Mouse (Mus musculus): Measurements from ENCODE around the gene Cspg4.
A peak's percentile ranks its signal among the peaks of the same experiment; 100 is the strongest.

Gene Cspg4

GRCm38 (mm10) chr9:56864216-56864729 lies 560 bp upstream of the Cspg4 start, which contains the start of gene Odf3l1:
Gene Odf3l1 (minus strand): TSS chr9:56864679.
- DNase-seq (ENCODE audit: low spot score): no peak

DNA sequence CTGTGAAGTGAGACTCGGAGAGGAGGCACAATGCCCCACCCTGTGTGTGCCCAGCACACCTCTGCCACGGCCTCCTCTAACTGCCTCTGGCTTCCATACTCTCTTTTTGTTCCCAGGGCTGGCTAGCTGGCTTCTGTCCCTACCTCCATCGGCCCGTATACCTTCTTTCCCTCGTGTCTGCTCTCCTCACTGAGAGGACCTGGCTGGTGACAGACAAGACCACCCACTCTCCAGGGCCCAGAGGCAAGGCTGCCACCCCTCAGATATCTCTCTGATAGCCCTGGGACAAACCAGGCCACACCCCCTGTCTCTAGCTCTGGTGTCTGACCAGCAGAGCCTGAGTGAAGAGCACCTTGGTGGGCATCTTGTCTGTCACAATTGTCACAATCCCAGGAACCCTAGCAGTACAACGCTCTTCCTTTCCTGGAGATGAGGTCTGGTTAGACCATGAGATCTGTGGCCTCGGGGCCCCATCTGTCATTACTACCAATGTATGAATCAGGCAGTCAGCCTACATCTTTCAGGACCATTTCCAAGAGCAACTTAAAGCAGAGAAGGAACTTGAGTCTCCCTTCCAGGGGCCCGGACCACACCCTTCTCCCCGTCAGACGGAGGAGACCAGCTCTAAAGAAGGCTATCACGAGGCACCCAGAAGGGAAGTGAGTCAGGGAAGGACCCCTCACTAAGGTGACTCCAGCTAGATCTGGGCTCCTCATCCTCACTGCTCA lies 1.0 kb downstream of the Cspg4 start:
- DNase-seq (ENCODE audit: low spot score): no peak

DNA sequence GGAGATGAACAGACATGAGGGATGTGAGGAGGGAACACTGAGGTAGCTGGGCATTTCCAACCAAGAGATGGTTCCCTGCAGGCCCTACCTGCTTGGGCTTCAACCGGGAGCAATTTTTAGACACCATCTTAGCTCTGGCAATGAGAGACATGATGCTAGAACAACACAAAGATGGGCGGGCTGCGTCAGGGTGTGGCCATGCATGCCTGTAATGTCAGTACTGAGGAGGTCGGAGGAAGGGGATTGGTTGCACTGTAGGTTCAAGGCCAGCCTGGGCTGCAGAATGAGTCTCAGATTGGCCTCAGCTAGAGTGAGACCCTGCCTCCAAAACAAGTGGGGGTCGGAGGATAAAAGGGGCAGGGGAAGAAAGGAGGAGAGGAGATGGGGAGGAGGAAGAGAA lies 1.6 kb downstream of the Cspg4 start:
- no peak for DNase-seq (ENCODE audit: low spot score)

DNA sequence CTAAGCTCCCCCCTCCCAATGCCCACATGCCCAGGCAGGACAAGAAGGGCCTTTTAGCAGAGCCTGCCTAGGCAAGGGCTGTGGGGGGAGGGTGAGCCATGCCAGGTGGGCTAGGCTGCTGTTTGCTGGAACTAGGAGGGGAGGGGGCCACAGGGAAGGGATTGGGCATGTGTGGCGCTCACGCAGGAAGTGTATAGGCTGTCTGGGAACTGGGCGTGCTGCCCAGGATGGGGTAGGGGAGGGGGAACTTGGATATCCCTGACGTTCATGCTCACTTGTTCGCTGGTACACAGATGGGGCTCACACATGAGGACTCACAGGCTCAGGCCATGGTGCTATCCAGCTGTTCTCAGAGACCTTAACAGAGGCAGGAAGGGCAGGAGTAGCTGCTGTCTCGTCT lies 3.5 kb downstream of the Cspg4 start:
- no peak for DNase-seq (ENCODE audit: low spot score)

DNA sequence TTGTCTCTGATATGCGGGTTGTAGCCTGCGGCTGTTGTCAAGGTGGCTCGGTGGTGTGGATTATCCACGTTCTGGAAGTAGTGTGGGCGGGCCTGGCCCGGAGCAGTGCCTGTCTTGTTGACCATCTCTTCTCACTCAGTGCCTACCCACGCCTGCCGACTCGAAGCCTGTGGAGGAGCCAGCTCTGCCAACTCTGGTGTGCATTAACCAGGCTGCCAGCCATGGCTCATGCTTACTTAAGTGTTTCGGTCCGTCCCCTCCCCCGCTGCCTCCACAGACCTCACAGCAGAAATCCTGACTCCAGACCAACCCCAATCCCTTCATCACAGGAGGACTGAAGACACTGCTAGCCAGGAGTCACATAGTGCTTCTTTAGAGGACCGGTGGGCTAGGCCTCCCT lies 4.7 kb downstream of the Cspg4 start:
- DNase-seq (ENCODE audit: low spot score): no peak

DNA sequence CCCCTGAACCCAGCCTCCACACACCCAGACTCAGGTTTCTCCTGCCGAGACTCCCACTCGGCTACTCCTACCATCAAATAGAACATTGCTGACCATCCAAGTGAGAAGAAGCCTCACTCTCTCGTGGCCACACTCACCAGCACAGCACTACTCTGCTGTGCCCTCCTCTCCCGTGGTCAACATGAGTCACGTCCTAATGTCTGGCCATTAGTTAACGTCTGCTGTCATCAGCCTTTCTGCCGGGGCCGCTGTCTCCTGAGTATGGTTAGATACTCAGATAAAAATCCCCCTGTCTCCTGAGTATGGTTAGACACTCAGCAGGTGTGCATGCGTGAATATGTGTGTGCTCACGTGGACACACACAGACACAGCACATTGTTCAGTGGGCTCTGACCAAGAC lies 5.9 kb downstream of the Cspg4 start:
- no peak for DNase-seq (ENCODE audit: low spot score)

DNA sequence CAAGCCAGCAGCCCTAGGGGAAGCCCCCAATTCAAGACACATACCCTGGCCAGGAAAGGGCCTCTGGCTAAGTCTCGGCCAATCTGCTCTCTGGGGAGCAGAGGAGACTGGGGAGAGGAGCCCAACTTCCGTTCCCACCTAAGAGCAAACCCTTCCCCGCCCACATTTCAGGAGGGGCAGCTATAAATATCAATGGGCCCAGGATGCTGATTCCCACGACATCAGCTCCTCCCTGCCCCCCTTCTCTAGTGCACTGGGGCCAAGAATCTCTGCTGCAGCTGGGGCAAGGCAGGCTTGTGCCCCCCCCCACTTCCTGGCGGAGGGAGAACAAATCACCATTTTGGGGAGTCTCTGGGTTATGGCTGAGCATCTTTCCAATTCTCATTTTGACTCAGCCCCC lies 6.4 kb downstream of the Cspg4 start:
- no peak for DNase-seq (ENCODE audit: low spot score)

DNA sequence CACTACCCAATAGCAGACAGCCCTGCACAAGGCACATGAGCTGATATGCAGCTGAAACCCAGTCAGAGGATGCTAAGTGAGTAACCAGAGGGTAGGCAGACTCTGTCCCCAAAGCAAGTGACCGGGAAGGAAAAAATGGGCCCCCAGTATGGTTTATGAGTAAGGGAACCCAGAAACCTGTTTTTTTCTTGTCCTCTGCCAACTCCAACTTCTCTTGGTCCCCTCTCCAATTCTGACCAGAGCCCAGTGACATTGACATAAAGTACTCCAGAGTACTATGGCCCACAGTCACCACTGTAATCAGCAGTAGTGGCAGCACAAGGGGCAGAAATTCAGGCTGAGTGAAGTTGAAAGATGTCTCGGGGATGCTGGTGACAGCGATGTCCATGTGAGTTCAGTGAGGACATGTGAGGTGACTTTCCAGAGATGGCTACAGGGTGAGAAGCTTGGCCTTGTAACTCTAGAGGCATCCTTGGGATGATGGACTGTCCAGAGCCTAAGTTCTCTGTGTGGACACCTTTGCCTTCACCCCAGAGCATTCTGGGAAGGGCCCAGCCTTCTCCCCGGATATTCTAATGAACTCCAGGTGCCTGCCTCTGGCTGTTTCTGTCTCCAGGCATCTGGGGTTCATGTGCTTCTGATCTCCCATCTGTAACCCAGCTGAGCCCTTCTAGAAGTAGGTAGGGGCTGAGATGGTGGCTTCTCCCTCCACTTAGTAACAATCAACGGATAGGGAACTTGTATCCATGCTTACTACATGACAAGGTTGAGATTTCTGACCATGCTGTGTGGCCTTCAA lies 7.5 kb downstream of the Cspg4 start:
- DNase-seq (ENCODE audit: low spot score): no peak

- no peak for DNase-seq (ENCODE audit: low spot score)
These were observed 8.3 kb downstream of the Cspg4 start for GRCm38 (mm10) chr9:56873097-56873496.

DNA sequence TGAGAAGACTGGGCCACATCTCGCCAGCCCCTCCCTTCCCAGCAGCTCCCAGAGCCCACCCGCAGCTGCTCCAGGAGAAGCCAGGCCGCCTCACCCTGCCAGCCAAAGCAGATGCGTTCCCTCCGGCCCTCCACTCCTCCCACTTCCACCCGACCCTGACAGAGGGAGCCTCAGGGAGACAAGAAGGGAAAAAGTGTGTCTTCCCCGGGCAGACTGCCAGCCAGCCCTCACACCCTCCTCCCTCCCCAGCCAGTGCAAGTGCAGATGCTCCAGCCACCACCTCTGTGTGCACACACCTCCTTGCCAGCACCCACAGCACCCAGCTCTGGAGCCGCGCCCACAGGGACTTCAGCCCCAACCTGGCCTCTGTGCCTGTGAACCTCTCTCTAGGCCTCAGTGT lies 12.0 kb downstream of the Cspg4 start:
- DNase-seq (ENCODE audit: low spot score): no peak

DNA sequence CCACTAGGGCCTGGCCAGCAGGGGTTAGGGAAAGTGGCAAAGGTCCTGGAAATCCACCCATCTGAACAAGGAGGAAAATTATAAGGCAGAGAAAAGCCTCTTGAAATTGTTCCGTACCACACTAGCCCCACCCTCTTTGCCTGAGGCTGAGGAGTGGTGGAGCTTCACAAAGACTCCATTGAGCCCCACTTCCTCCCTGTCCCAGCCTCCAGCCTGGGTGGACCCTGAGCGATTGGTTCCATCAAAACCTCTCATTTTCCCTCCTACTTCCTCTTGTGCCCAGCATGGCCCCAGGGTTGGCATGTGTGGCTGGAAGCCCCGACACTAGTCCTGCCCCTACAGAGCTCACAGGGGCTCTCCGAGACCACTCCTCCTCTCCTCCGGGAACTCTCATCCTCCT lies 12.5 kb downstream of the Cspg4 start:
- no peak for DNase-seq (ENCODE audit: low spot score)

DNA sequence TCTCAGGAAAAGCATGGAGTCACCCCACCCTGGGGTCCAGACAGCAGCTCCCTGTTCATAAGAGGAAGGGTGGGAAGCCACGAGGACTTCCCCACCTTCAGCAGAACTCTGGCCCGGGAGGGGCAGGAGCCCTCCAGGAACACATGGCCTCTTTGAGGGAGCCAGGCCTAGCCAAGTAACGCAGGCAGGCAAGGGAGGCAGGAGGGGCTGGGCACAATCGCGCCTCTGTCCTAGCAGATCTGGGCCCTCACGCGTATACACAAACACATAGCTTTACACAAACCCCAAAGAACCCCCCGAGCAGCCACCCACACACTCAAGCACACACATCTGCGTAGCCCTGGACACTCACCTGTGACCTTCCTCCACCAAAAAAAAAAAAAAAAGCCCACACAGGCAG lies 16.0 kb downstream of the Cspg4 start:
- DNase-seq (ENCODE audit: low spot score): no peak

DNA sequence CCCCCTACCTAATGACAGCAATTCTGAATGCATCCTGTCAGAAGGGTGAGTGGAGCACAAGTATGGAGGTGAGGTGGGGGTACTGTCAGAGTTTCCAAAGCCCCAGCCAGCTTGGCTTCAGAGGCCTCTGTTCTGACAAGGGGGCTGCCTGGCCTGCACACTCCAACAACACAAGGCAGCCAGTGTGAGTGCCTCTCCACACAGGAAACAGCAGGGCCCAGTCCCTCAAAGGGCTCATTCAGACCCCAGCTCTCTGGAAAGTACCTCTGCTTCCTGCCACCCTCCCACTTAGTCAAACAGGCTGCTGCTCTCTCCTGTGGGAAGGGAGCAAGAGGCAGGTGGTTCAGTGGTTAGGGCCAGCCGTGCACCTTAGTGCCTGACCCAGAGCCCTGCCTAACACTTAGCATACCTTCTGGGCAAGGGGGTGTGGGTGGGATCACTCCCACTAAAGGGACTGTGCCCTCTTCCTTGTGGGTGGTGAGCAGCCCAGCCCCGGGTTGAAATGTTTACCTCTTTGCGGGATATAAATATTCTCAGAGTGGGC lies 16.8 kb downstream of the Cspg4 start:
- no peak for DNase-seq (ENCODE audit: low spot score)

DNA sequence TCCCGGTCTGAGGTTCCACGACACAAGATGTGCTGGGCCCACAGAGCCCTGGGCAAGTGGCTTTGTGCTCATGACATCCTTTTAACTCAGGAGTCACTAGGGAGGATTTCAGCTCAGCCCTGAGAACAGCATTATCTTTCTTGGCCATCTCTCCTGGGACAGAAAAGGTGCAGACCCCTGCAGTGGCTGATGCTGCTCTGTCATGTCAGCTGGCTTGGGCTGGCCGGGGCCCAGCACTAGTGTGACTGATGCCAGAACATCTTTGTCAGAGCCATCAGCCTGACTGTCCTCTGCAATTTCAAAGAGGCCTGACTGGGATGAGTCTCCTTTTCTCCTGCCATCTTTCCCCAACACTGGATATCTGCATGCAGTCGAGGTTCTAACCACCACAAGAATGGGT lies 17.4 kb downstream of the Cspg4 start:
- DNase-seq (ENCODE audit: low spot score): no peak

GRCm38 (mm10) chr9:56882818-56883217 lies 18.0 kb downstream of the Cspg4 start:
- no peak for DNase-seq (ENCODE audit: low spot score)

DNA sequence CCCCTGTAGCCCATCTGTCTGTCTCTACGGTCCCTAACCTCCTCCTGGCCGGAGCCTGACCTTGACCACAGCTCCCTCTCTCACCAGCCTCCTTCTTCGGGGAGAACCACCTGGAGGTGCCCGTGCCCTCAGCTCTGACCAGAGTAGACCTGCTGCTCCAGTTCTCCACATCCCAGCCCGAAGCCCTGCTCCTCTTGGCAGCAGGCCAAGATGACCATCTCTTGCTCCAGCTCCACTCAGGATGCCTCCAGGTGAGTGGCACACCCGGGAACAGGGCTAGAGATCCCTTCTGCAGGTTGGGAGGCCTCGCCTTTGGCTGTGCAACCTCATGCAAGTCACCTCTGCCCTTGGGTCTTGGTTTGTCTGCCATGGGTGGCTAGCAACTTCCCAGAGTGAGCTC lies 18.6 kb downstream of the Cspg4 start:
- no peak for DNase-seq (ENCODE audit: low spot score)

DNA sequence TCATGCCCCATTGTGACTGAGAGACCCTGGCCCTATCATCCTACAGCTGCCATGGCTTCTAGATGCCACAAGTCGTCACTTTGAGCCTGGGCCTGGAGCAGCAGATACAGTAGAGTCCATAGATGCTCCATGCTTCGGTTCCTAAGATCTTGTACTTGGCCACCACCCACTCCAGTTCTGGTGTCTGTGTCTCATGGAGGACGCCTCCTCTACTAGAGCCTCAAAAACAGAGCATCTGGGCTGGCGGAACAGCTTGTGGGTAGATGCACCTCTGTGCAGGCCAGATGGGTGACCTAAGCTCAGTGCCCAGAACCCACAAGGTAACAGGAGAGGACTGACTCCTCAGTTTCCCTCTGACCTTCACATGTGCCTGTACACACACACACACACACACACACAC lies 19.5 kb downstream of the Cspg4 start:
- no peak for DNase-seq (ENCODE audit: low spot score)

GRCm38 (mm10) chr9:56886113-56886512 lies 21.3 kb downstream of the Cspg4 start:
- no peak for DNase-seq (ENCODE audit: low spot score)

DNA sequence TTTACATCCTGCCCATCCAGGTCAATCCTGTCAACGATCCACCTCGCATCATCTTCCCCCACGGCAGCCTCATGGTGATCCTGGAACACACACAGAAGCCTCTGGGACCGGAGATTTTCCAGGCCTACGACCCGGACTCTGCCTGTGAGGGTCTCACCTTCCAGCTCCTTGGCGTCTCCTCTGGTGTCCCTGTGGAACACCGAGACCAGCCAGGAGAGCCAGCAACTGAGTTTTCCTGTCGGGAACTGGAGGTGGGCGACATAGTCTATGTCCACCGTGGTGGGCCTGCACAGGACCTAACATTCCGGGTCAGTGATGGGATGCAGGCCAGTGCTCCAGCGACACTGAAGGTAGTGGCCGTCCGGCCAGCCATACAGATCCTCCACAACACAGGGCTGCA lies 21.8 kb downstream of the Cspg4 start:
- DNase-seq (ENCODE audit: low spot score): no peak

DNA sequence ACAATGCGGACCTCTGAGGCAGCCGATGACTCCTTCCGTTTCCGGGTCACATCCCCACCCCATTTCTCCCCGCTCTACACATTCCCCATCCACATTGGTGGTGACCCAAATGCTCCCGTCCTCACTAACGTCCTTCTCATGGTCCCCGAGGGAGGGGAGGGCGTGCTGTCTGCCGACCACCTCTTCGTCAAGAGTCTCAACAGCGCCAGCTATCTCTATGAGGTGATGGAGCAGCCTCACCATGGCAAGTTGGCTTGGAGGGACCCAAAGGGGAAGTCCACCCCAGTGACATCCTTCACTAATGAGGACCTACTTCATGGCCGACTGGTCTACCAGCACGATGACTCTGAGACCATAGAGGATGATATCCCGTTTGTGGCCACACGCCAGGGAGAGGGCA lies 22.7 kb downstream of the Cspg4 start:
- DNase-seq (ENCODE audit: low spot score): no peak

- peak; percentile 62 for DNase-seq (ENCODE audit: low spot score)
These were observed 25.0 kb downstream of the Cspg4 start for GRCm38 (mm10) chr9:56889817-56890216.

DNA sequence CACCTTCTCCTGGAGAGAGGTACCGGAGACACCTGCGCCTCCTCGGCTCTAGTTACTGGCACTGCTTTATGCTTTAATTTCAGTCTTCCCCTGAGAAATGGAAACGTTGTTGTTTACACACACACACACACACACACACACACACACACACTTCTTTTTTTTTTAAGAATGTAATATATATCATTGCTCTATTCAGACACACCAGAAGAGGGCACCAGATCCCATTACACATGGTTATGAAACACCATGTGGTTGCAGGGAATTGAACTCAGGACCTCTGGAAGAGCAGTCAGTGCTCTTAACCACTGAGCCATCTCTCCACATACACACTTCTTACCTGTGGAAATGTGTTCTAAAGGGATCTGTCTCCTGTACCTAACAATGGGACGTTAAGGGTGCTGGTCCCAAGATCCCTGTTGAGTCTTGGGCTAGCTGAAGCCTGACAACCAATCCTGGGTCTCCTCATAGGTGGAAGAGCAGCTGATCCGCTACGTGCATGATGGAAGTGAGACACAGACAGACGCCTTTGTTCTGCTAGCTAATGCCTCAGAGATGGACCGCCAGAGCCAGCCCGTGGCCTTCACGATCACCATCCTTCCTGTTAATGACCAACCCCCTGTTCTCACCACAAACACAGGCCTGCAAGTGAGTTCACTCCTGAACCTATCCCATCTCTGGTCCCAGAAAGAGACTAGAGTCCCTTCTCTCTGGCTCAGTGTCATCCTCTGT lies 25.9 kb downstream of the Cspg4 start:
- DNase-seq (ENCODE audit: low spot score): no peak
